Mouse (Mus musculus): ENCODE results near the gene Rgcc.

The Rgcc gene

GRCm38 (mm10) chr14:79301466-79301875 is at the start of gene Rgcc:
Gene Rgcc, minus strand, starts transcription at chr14:79301645.
- DNase-seq (ENCODE audit: low read depth, low spot score): peak; percentile 90

- no peak for DNase-seq (ENCODE audit: low read depth, low spot score)
Observed at GRCm38 (mm10) chr14:79346384-79346783, 44.9 kb upstream of the Rgcc start.

GRCm38 (mm10) chr14:79335613-79336012 is 34.2 kb upstream of the Rgcc start:
- DNase-seq (ENCODE audit: low read depth, low spot score): no peak

- no peak for DNase-seq (ENCODE audit: low read depth, low spot score)
Observed at GRCm38 (mm10) chr14:79331936-79332335, 30.5 kb upstream of the Rgcc start.

- DNase-seq (ENCODE audit: low read depth, low spot score): no peak
Observed at GRCm38 (mm10) chr14:79330944-79331561, 29.6 kb upstream of the Rgcc start.

- DNase-seq (ENCODE audit: low read depth, low spot score): peak; percentile 24
Observed at GRCm38 (mm10) chr14:79327033-79327432, 25.6 kb upstream of the Rgcc start.

- DNase-seq (ENCODE audit: low read depth, low spot score): no peak
Observed at GRCm38 (mm10) chr14:79324112-79324840, 22.8 kb upstream of the Rgcc start.

GRCm38 (mm10) chr14:79321881-79322280 is 20.4 kb upstream of the Rgcc start:
- DNase-seq (ENCODE audit: low read depth, low spot score): no peak

GRCm38 (mm10) chr14:79321152-79321551 is 19.7 kb upstream of the Rgcc start:
- DNase-seq (ENCODE audit: low read depth, low spot score): peak; percentile 74

- no peak for DNase-seq (ENCODE audit: low read depth, low spot score)
Observed at GRCm38 (mm10) chr14:79317602-79318001, 16.2 kb upstream of the Rgcc start.

- no peak for DNase-seq (ENCODE audit: low read depth, low spot score)
Observed at GRCm38 (mm10) chr14:79315877-79316276, 14.4 kb upstream of the Rgcc start.

GRCm38 (mm10) chr14:79314245-79315010 is 13.0 kb upstream of the Rgcc start:
- no peak for DNase-seq (ENCODE audit: low read depth, low spot score)

- DNase-seq (ENCODE audit: low read depth, low spot score): no peak
Observed at GRCm38 (mm10) chr14:79313439-79314175, 12.2 kb upstream of the Rgcc start.

- DNase-seq (ENCODE audit: low read depth, low spot score): no peak
Observed at GRCm38 (mm10) chr14:79312719-79313118, 11.3 kb upstream of the Rgcc start.

- no peak for DNase-seq (ENCODE audit: low read depth, low spot score)
Observed at GRCm38 (mm10) chr14:79311918-79312454, 10.5 kb upstream of the Rgcc start.

- DNase-seq (ENCODE audit: low read depth, low spot score): no peak
Observed at GRCm38 (mm10) chr14:79309115-79309514, 7.7 kb upstream of the Rgcc start.

GRCm38 (mm10) chr14:79308364-79308763 is 6.9 kb upstream of the Rgcc start:
- no peak for DNase-seq (ENCODE audit: low read depth, low spot score)

- no peak for DNase-seq (ENCODE audit: low read depth, low spot score)
Observed at GRCm38 (mm10) chr14:79307908-79308307, 6.5 kb upstream of the Rgcc start.

- DNase-seq (ENCODE audit: low read depth, low spot score): no peak
Observed at GRCm38 (mm10) chr14:79307138-79307537, 5.7 kb upstream of the Rgcc start.

GRCm38 (mm10) chr14:79304873-79305464 is 3.5 kb upstream of the Rgcc start:
- no peak for DNase-seq (ENCODE audit: low read depth, low spot score)

- no peak for DNase-seq (ENCODE audit: low read depth, low spot score)
Observed at GRCm38 (mm10) chr14:79303150-79303549, 1.7 kb upstream of the Rgcc start.

All from ES-CJ7 (cell line).